Mouse (Mus musculus): ENCODE measurements around the gene Taf12.

- TF ChIP-seq POLR2A (IDR thresholded peaks at IDR 0.05; ENCODE audit: low read depth, low read length) (no peak), CTCF (IDR thresholded peaks at IDR 0.05; ENCODE audit: extremely low read depth, insufficient read depth, insufficient read length, insufficient replicate concordance) (no peak)
Measured at GRCm38 (mm10) chr4:132234710-132235109, 39.5 kb upstream of the Taf12 start.
